Mouse (Mus musculus) kidney, adult 2 months (tissue): Measurements from ENCODE around the gene Car9. TPM values are rescaled to one million over a fixed set of nuclear protein-coding genes. Genes with fewer than 3 reads are reported as not detected.

Experiments used
- DNase-seq: peaks from one replicate; pipeline ENCODE4 v3.0.0; 2021
- H3K27ac ChIP-seq: fragments of 200-500 bp; 2 replicates; pipeline ENCODE4 v1.5.1; 2012; ENCODE audit warnings: low read depth, low read length, control low read depth, inconsistent platforms; ENCODE audit not compliant: insufficient read depth
- H3K27me3 ChIP-seq: fragments of 200-500 bp; replicated peaks from 2 replicates; pipeline ENCODE4 v1.6.1; 2012; ENCODE audit warnings: mild to moderate bottlenecking, moderate library complexity, low read length, inconsistent platforms; ENCODE audit not compliant: control insufficient read depth, insufficient read depth
- H3K36me3 ChIP-seq: fragments of 200-500 bp; 2 replicates; pipeline ENCODE4 v1.6.1; 2012; ENCODE audit warnings: mild to moderate bottlenecking, moderate library complexity, low read length, inconsistent platforms; ENCODE audit not compliant: control insufficient read depth, insufficient read depth
- H3K4me1 ChIP-seq: fragments of 200-500 bp; 2 replicates; pipeline ENCODE4 v1.6.1; 2011; ENCODE audit warnings: low read length; ENCODE audit not compliant: control insufficient read depth, insufficient read depth
- H3K4me3 ChIP-seq: fragments of 200-500 bp; 2 replicates; pipeline ENCODE4 v1.5.1; 2011; ENCODE audit warnings: mild to moderate bottlenecking, low read depth, low read length, control low read depth; ENCODE audit not compliant: insufficient read depth
- CTCF ChIP-seq: fragments of 200-500 bp; conservative IDR thresholded peaks from 2 replicates; pipeline ENCODE4 v1.5.1; 2011; ENCODE audit warnings: low read depth, mild to moderate bottlenecking, control low read depth, low read length, moderate library complexity, mixed read lengths; ENCODE audit not compliant: insufficient read depth, insufficient read length
- POLR2A ChIP-seq: fragments of 200-500 bp; IDR thresholded peaks from one replicate; pipeline ENCODE4 v1.6.1; 2011; ENCODE audit warnings: low read depth, low read length, control low read depth
- whole genome bisulfite sequencing: fragments of 180-500 bp; shearing (Covaris S2); methylation state at CpG from one replicate; pipeline ENCODE4 v1.1.7; 2018; 5-methylcytosine and 5-hydroxymethylcytosine counted together
- polyA plus RNA-seq: library from polyadenylated mRNA; depleted of rRNA; stranded (reverse); fragments of >200 nt; gene quantifications from 2 replicates; pipeline ENCODE4 v1.2.3, GENCODE M21; 2012

Car9 gene
- polyA plus RNA-seq, 1 experiment, result 4.9 TPM

GRCm38 (mm10) chr4:43493846-43494240, 12.9 kb upstream of the Car9 start:
- H3K27ac ChIP-seq, result peak overlapping the region; percentile 63
- WGBS, result 1% methylated on average over 9 of the region's 9 CpGs
- H3K36me3 ChIP-seq, result no peaks in the 10 kb centered on the region
- peak; percentile 38 for DNase-seq
- peak overlapping the region; percentile 82 for H3K4me3 ChIP-seq
- no peak for TF ChIP-seq POLR2A
- no peak for TF ChIP-seq CTCF
- peaks cover 29% of the 10 kb centered on the region; the same call in 1 of the 2 replicates for H3K4me1 ChIP-seq
- no peaks in the 10 kb centered on the region for H3K27me3 ChIP-seq

- DNase-seq, result no peak
- no peak overlapping the region for H3K4me3 ChIP-seq
- WGBS, result 51% methylated on average over 6 of the region's 6 CpGs
- no peaks in the 10 kb centered on the region for H3K36me3 ChIP-seq
- TF ChIP-seq POLR2A (no peak), CTCF (no peak)
- H3K27me3 ChIP-seq, result no peaks in the 10 kb centered on the region
- peak overlapping the region; percentile 67 for H3K27ac ChIP-seq
- peaks cover 36% of the 10 kb centered on the region; the same call in 1 of the 2 replicates for H3K4me1 ChIP-seq
Observed at GRCm38 (mm10) chr4:43496587-43496986, 10.2 kb upstream of the Car9 start.

- Histone ChIP-seq H3K36me3 (no peaks in the 10 kb centered on the region), H3K27me3 (no peaks in the 10 kb centered on the region), H3K4me3 (no peak overlapping the region), H3K4me1 (peaks cover 36% of the 10 kb centered on the region; the same call in 1 of the 2 replicates), H3K27ac (peak overlapping the region; percentile 91)
- 64% methylated on average over 8 of the region's 8 CpGs for WGBS
- TF ChIP-seq CTCF (no peak), POLR2A (peak; percentile 52)
- peak; percentile 81 for DNase-seq
Observed at GRCm38 (mm10) chr4:43497405-43497804, 9.4 kb upstream of the Car9 start.

GRCm38 (mm10) chr4:43497946-43498345, 8.8 kb upstream of the Car9 start:
- Histone ChIP-seq H3K36me3 (no peaks in the 10 kb centered on the region), H3K4me1 (peaks cover 36% of the 10 kb centered on the region; the same call in 1 of the 2 replicates), H3K4me3 (no peak overlapping the region), H3K27me3 (no peaks in the 10 kb centered on the region), H3K27ac (peak overlapping the region; percentile 91)
- TF ChIP-seq CTCF (no peak), POLR2A (no peak)
- WGBS, result 52% methylated on average over 4 of the region's 4 CpGs
- peak; percentile 69 for DNase-seq

- 18% methylated on average over 8 of the region's 8 CpGs for WGBS
- Histone ChIP-seq H3K4me1 (peaks cover 41% of the 10 kb centered on the region; the same call in 1 of the 2 replicates), H3K36me3 (no peaks in the 10 kb centered on the region), H3K4me3 (peak overlapping the region; percentile 21), H3K27ac (peak overlapping the region; percentile 75), H3K27me3 (no peaks in the 10 kb centered on the region)
- TF ChIP-seq POLR2A (no peak), CTCF (peak; percentile 39)
- peak; percentile 68 for DNase-seq
Observed at GRCm38 (mm10) chr4:43498983-43499382, 7.8 kb upstream of the Car9 start.

- peak; percentile 93 for DNase-seq
- Histone ChIP-seq H3K4me3 (peak within 1 kb of the TSS; percentile 53), H3K27me3 (no peaks in the 10 kb centered on the region), H3K36me3 (no peaks in the 10 kb centered on the region), H3K4me1 (peaks cover 41% of the 10 kb centered on the region; the same call in 1 of the 2 replicates), H3K27ac (peak within 1 kb of the TSS; percentile 75)
- 5% methylated on average over 50 of the region's 50 CpGs for WGBS
- no peak for TF ChIP-seq POLR2A
- TF ChIP-seq CTCF, result no peak
Observed at GRCm38 (mm10) chr4:43499407-43500333, 7.1 kb upstream of the Car9 start, which contains the start of gene Arhgef39. Gene Arhgef39 (minus strand): TSS chr4:43499695.

GRCm38 (mm10) chr4:43503041-43503440, 3.7 kb upstream of the Car9 start:
- TF ChIP-seq POLR2A, result no peak
- no peak for TF ChIP-seq CTCF
- DNase-seq, result peak; percentile 93
- WGBS, result 54% methylated on average over 2 of the region's 2 CpGs
- no peaks in the 10 kb centered on the region for H3K36me3 ChIP-seq
- H3K4me1 ChIP-seq, result peaks cover 30% of the 10 kb centered on the region; the same call in 1 of the 2 replicates
- peak overlapping the region; percentile 74 for H3K27ac ChIP-seq
- no peaks in the 10 kb centered on the region for H3K27me3 ChIP-seq
- H3K4me3 ChIP-seq, result no peak overlapping the region
